Mouse (Mus musculus): Measurements from ENCODE around the gene Aanat. TPM values are rescaled to one million over a fixed set of nuclear protein-coding genes. Genes with fewer than 3 reads are reported as not detected.

Aanat gene
- polyA plus RNA-seq, 1 experiment from 2014 or later: not detected

DNA sequence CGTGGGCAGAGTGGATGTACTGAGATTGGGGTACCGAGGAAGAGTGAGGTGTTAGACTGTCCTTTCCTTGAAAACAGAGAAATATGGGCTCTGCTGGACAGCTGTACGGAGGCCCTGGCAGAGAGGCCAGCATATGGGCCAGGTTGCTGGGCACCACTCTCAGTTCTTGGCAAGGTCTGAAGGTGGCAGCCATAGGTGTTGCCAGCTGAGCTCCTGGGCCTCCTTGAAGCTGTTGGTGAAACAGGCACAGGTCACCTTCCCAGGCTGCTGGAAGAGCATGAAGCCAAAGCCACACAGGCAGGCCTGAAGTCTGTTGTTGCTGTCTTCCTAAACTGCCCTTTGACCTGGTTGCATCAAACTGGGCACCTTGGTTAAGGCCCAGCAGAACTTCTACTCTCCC lies 55.5 kb downstream of the Aanat start:
- Histone ChIP-seq H3K36me3 (no peaks in the 10 kb centered on the region), H3K4me2 (replicated peaks) (no peak overlapping the region), H3K4me3 (no peak overlapping the region), H3K9me3 (no peaks in the 10 kb centered on the region), H3K9ac (no peak overlapping the region), H3K27me3 (0 out of 2 replicates have a peak, but pooled peaks cover 4% of the 10 kb centered on the region), H3K27ac (no peak overlapping the region), H3K4me1 (peaks cover 29% of the 10 kb centered on the region)
- no peak for ATAC-seq (ENCODE audit: insufficient number of reproducible peaks, insufficient read depth, low FRiP score, low TSS enrichment)
- 66% methylated on average over 3 of the region's 3 CpGs for whole genome bisulfite sequencing

DNA sequence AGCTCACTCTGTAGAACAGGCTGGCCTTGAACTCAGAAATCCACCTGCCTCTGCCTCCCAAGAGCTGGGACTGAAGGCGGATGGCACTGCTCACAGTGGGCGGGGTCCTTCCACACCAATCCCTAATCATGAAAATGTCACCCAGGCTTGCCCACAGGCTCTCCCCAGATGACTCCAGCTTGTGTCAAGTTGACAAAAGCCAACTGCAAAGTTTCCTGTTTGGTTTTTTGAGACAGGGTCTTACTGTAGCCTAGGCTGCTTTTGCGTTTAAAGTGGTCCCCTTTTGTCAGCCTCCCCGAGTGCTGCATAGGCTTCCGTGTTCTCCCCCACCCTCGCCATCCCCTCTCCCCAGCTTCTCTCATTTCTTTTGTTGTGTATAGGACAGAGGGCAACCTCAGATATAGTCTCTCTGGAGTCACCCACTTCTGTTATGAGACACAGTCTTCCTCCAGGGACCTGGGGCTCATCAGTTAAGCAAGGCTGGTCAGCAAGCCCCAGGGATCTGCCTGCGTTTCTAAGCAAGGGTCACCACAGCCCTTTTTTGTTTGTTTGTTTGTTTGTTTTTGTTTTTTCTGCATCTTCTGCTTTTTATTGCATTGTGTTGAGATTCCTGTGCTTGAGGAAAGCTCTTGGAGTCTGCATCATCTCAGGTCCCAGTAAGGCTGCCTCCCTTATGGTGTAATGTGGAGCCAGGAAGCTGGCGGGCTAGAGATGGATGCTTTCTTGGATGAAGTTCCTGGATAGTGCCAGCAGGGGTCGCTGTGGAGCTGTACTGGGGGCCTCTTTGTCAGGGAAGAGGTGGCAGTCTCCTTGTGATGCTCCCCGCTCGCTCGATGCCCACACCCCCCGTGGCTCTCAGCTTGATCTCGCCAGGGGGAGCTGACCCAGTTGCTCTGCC lies 56.7 kb downstream of the Aanat start:
- H3K36me3 ChIP-seq: no peaks in the 10 kb centered on the region
- WGBS: 37% methylated on average over 14 of the region's 14 CpGs
- H3K4me3 ChIP-seq: peak overlapping the region; percentile 17; the same call in 1 of the 2 replicates
- H3K27ac ChIP-seq: no peak overlapping the region
- no peak overlapping the region for H3K9ac ChIP-seq
- peak overlapping the region; percentile 51 for H3K4me2 ChIP-seq (replicated peaks)
- 0 out of 2 replicates have a peak, but pooled peaks have one; percentile 24 for ATAC-seq (ENCODE audit: insufficient number of reproducible peaks, insufficient read depth, low FRiP score, low TSS enrichment)
- peaks cover 41% of the 10 kb centered on the region for H3K4me1 ChIP-seq
- no peaks in the 10 kb centered on the region for H3K9me3 ChIP-seq
- H3K27me3 ChIP-seq: 0 out of 2 replicates have a peak, but pooled peaks cover 4% of the 10 kb centered on the region

DNA sequence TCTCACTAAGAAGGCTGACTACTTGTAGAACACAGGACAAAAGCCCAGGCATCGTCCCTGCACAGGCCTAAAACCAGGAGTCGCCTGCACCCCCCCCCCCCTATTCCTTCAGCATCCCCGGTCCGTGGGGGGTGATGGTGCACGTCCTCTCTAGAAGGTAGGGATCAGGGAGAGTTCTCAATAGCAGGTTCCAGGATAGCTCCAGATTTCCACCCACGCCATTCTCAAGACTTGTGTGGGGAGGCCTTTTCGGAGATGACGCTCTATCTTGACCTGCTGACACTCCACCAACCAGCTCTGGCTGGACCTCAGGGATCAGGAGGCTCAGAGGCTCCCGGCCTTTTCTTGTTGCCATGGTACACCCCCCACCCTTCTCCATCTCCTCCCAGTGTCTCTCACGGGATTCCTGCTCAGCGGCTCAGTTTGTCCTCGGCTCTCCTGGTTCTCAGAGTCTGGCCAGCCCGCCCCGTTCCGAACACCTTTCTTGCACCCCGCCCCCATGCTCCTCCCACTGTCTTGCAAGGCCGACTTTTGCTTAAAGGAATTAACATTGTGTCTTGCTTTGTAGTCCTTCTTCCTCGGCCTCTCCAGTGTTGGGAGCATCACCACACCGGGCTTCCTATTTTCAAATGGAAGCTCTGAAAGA lies 57.5 kb downstream of the Aanat start:
- 8% methylated on average over 19 of the region's 19 CpGs for WGBS
- Histone ChIP-seq H3K4me3 (peak overlapping the region; percentile 17; the same call in 1 of the 2 replicates), H3K4me1 (peaks cover 49% of the 10 kb centered on the region)

DNA sequence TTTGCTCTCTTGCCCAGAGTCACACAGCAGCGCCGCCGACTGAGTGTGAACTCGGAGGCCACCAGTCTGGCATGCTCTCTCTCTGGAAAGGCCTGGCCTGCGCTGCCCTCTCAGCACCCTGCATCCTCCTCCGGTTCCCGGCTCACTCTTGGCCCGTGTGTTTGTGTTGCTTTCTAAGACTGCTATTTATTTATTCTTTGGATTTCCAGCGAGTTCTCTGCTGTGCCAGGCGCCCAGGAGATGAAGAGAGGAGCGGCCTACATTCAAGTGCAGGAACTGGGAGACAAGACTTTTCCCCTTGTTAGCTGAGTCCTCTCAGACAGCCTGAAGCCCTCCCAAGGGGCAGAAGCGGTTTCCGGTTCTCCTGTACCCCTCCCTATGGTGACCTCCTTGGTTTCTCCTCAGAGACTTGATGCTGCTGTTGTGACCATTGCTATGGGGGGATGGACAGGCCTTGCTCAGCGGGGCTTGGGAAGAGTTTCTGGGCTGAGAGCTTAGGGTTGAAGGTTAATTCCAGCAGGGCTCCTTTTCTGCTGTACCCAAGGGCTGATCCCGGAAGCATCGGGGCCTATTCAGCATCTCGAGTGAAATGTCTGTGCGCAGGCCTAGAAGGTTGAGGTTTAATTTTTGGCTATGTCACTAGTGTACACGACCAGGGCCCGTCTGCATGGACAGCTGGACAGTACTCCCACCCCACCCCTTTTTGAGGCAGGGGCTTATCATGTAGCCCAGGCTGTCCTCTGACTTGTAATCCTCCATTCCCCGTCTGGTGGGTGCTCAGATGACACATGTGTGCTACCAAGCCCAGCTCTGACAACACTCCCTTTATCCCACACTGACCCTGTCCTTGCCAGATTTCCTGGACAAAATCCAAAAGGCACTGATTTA lies 58.2 kb downstream of the Aanat start:
- 37% methylated on average over 21 of the region's 21 CpGs for WGBS
- H3K27me3 ChIP-seq: 0 out of 2 replicates have a peak, but pooled peaks cover 4% of the 10 kb centered on the region
- H3K4me3 ChIP-seq: no peak overlapping the region
- H3K4me1 ChIP-seq: peaks cover 55% of the 10 kb centered on the region
- no peaks in the 10 kb centered on the region for H3K9me3 ChIP-seq
- H3K4me2 ChIP-seq (replicated peaks): peak overlapping the region; percentile 51; the same call in 1 of the 2 replicates
- no peaks in the 10 kb centered on the region for H3K36me3 ChIP-seq
- no peak for ATAC-seq (ENCODE audit: insufficient number of reproducible peaks, insufficient read depth, low FRiP score, low TSS enrichment)
- peak overlapping the region; percentile 48; the same call in 1 of the 2 replicates for H3K27ac ChIP-seq
- H3K9ac ChIP-seq: no peak overlapping the region

More for the DNA sequence above, 57.5 kb downstream of the Aanat start:
- Histone ChIP-seq H3K9me3 (no peaks in the 10 kb centered on the region), H3K9ac (peak overlapping the region; percentile 21; the same call in 1 of the 2 replicates), H3K27ac (peak overlapping the region; percentile 48; the same call in 1 of the 2 replicates), H3K4me2 (replicated peaks) (peak overlapping the region; percentile 51), H3K36me3 (no peaks in the 10 kb centered on the region), H3K27me3 (0 out of 2 replicates have a peak, but pooled peaks cover 4% of the 10 kb centered on the region)
- ATAC-seq (ENCODE audit: insufficient number of reproducible peaks, insufficient read depth, low FRiP score, low TSS enrichment): no peak

DNA sequence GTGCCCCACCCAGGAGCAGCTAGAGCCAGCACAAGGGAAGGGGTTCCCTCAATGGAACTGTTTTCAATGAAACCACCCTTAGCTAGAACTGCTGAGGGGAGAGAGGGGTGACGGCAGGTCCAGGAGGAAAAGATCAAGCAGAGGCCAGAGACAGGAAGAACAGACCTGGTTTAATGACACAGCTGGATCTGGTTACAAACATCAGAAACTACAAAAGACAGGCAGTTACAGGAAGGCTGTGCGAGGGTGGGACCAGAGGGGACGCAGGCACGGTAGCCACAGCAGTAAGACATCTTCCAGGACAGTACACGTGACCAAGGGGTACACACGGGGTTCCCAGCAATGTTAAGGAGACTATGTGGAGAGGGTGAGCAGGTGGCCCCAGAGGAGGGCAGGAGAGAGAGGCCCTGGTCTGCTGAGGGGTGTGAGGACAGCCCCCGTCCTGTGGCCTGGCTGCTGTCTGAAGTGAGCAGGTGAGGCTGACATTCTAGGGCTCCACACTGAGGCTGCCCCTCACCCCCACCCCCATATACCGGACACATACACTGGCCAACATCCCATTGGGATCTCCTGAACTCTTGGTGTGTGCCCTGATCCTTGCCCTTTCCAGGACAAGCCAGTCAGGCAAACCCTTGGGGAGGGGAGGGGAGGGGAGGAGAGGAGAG lies 59.3 kb downstream of the Aanat start:
- Histone ChIP-seq H3K4me1 (peaks cover 55% of the 10 kb centered on the region), H3K27me3 (0 out of 2 replicates have a peak, but pooled peaks cover 8% of the 10 kb centered on the region), H3K9me3 (no peaks in the 10 kb centered on the region), H3K27ac (peak overlapping the region; percentile 51; the same call in 1 of the 2 replicates), H3K4me3 (no peak overlapping the region), H3K9ac (no peak overlapping the region), H3K36me3 (no peaks in the 10 kb centered on the region), H3K4me2 (replicated peaks) (no peak overlapping the region)
- WGBS: 20% methylated on average over 8 of the region's 8 CpGs
- peak; percentile 7; the same call in 1 of the 2 replicates for ATAC-seq (ENCODE audit: insufficient number of reproducible peaks, insufficient read depth, low FRiP score, low TSS enrichment)

DNA sequence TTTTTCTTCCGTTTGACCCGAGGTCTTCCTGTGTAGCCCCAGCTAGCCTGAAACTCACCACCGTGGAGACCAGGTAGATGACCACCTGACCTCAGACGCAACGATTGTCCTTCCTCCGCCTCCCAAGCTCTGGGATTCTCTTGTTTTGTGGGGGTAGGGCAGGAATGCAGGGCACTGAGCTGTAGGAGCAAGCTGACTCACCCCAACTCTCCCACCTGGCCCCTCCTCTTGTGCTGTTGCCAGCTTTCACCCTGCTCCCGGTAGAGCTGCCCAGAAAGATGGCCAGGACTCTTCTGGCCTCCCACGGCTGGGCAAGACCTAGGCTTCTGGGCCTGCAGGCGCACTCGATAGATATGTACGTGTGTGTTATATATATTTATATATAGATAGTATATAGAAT lies 59.9 kb downstream of the Aanat start:
- H3K9me3 ChIP-seq: no peaks in the 10 kb centered on the region
- no peak overlapping the region for H3K4me2 ChIP-seq (replicated peaks)
- 49% methylated on average over 11 of the region's 11 CpGs for WGBS
- no peak for ATAC-seq (ENCODE audit: insufficient number of reproducible peaks, insufficient read depth, low FRiP score, low TSS enrichment)
- H3K9ac ChIP-seq: no peak overlapping the region
- H3K36me3 ChIP-seq: no peaks in the 10 kb centered on the region
- no peak overlapping the region for H3K27ac ChIP-seq
- no peak overlapping the region for H3K4me3 ChIP-seq
- H3K4me1 ChIP-seq: peaks cover 55% of the 10 kb centered on the region
- H3K27me3 ChIP-seq: 0 out of 2 replicates have a peak, but pooled peaks cover 8% of the 10 kb centered on the region

DNA sequence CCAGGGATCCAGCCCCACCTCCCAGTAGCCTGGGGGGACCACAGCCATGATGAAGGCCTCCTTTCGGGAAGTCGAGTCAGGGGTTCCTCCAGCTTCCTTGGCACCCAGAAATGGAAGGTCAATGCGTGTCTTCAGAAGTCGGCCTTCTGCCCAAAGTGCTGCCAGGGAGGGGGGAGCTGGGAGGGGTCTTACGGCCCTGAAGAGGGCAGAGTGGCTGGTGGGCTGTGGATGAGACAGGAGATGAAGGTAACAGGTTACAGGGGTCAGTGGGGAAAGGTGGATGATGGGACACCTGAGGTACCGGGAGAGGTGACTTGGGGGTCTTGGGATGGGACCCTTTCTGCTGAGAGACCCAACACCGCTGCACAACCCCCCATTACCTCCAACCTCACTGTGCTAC lies 60.5 kb downstream of the Aanat start:
- Histone ChIP-seq H3K4me2 (replicated peaks) (no peak overlapping the region), H3K27me3 (0 out of 2 replicates have a peak, but pooled peaks cover 7% of the 10 kb centered on the region), H3K9me3 (no peaks in the 10 kb centered on the region), H3K9ac (no peak overlapping the region), H3K36me3 (no peaks in the 10 kb centered on the region), H3K4me1 (peaks cover 60% of the 10 kb centered on the region), H3K27ac (no peak overlapping the region), H3K4me3 (no peak overlapping the region)
- ATAC-seq (ENCODE audit: insufficient number of reproducible peaks, insufficient read depth, low FRiP score, low TSS enrichment): no peak
- WGBS: 70% methylated on average over 7 of the region's 7 CpGs

Other genes starting within 250 kb of the Aanat start
- 27.4 and 33.3 TPM in 2 replicates for gene Rnf157, start 173.4 kb upstream of the Aanat start, polyA plus RNA-seq (2016; fragmentation: Nextera tagmentation; extraction: Ambion mirVana)
- 32.3 and 44.1 TPM in 2 replicates for gene Ubald2, start 152.3 kb upstream of the Aanat start, polyA plus RNA-seq (2016; fragmentation: Nextera tagmentation; extraction: Ambion mirVana)
- gene Qrich2, start 120.2 kb upstream of the Aanat start, polyA plus RNA-seq (2016; fragmentation: Nextera tagmentation; extraction: Ambion mirVana): 0.14 and 0.39 TPM in 2 replicates
- 197 and 211 TPM in 2 replicates for gene Prpsap1, start 92.2 kb upstream of the Aanat start, polyA plus RNA-seq (2016; fragmentation: Nextera tagmentation; extraction: Ambion mirVana)
- gene Sphk1, start 55.5 kb upstream of the Aanat start, polyA plus RNA-seq (2016; fragmentation: Nextera tagmentation; extraction: Ambion mirVana): 6.9 and 8.3 TPM in 2 replicates
- gene Ube2o, start 5.0 kb upstream of the Aanat start, polyA plus RNA-seq (2016; fragmentation: Nextera tagmentation; extraction: Ambion mirVana): 19.9 and 26.4 TPM in 2 replicates
- 4.5 and 4.7 TPM in 2 replicates for gene Rhbdf2, start 40.6 kb downstream of the Aanat start, polyA plus RNA-seq (2016; fragmentation: Nextera tagmentation; extraction: Ambion mirVana)
- 0.59 and 0.86 TPM in 2 replicates for gene Prcd, start 67.1 kb downstream of the Aanat start, polyA plus RNA-seq (2016; fragmentation: Nextera tagmentation; extraction: Ambion mirVana)
- 6.4 and 7.1 TPM in 2 replicates for gene Cygb, start 67.9 kb downstream of the Aanat start, polyA plus RNA-seq (2016; fragmentation: Nextera tagmentation; extraction: Ambion mirVana)
- gene St6galnac1, start 189.1 kb downstream of the Aanat start, polyA plus RNA-seq (2016; fragmentation: Nextera tagmentation; extraction: Ambion mirVana): not detected in 2 replicates
- 31.7 and 34.1 TPM in 2 replicates for gene Mxra7, start 241.6 kb downstream of the Aanat start, polyA plus RNA-seq (2016; fragmentation: Nextera tagmentation; extraction: Ambion mirVana)

Data from embryonic facial prominence, embryonic 12.5 days (tissue).